Mouse (Mus musculus) MEL (cell line): ENCODE data around the gene Pck1. TPM values are rescaled to one million over a fixed set of nuclear protein-coding genes. Genes with fewer than 3 reads are reported as not detected.

Experiments
- DNase-seq: peaks from one replicate; pipeline ENCODE4 v3.0.0; 2011; ENCODE audit warnings: low read depth, low spot score
- H3K27ac ChIP-seq: 2 replicates; pipeline ENCODE4 v1.5.1; 2012; ENCODE audit warnings: low read depth, mild to moderate bottlenecking, control low read depth, low read length, moderate library complexity; ENCODE audit not compliant: control insufficient read depth
- H3K27me3 ChIP-seq, 2 experiments: fragments of 150-350 bp in 1 of 2; sonication (generic) in 1 of 2; 2 replicates each; pipeline ENCODE4 v1.6.1; 2012; ENCODE audit warnings: low read length in 2 of 2, mild to moderate bottlenecking in 2 of 2, improper control_type of control experiment in 1 of 2, moderate library complexity in 1 of 2; ENCODE audit not compliant: insufficient read depth in 2 of 2, control insufficient read depth in 1 of 2
- H3K36me3 ChIP-seq, 2 experiments: 2 replicates each; pipeline ENCODE4 v1.6.1; 2012 to 2014; ENCODE audit warnings: low read length in 2 of 2, improper control_type of control experiment in 1 of 2, inconsistent platforms in 1 of 2, mild to moderate bottlenecking in 1 of 2; ENCODE audit not compliant: insufficient read depth in 2 of 2, control insufficient read depth in 1 of 2
- H3K4me1 ChIP-seq, 2 experiments: fragments of 150-350 bp in 1 of 2; sonication (generic) in 1 of 2; 2 replicates each; pipeline ENCODE4 v1.6.1; 2012; ENCODE audit warnings: low read length in 2 of 2, improper control_type of control experiment in 1 of 2, mild to moderate bottlenecking in 1 of 2; ENCODE audit not compliant: insufficient read depth in 2 of 2, control insufficient read depth in 1 of 2
- H3K4me3 ChIP-seq, 2 experiments: fragments of 150-350 bp in 1 of 2; sonication (generic) in 1 of 2; 2 replicates each; pipeline ENCODE4 v1.5.1; 2012; ENCODE audit warnings: low read depth in 2 of 2, low read length in 2 of 2, mild to moderate bottlenecking in 2 of 2, moderate library complexity in 2 of 2, control low read depth in 1 of 2, improper control_type of control experiment in 1 of 2; ENCODE audit not compliant: control insufficient read depth in 1 of 2, insufficient read depth in 1 of 2
- H3K79me2 ChIP-seq: 2 replicates; pipeline ENCODE4 v1.6.1; 2012; ENCODE audit warnings: mild to moderate bottlenecking, low read length, moderate library complexity; ENCODE audit not compliant: control insufficient read depth, poor library complexity, insufficient read depth
- H3K9ac ChIP-seq: 2 replicates; pipeline ENCODE4 v1.6.1; 2012; ENCODE audit warnings: low read depth, mild to moderate bottlenecking, control low read depth, low read length, moderate library complexity; ENCODE audit not compliant: control insufficient read depth, poor library complexity, severe bottlenecking
- H3K9me3 ChIP-seq: fragments of 150-350 bp; sonication (generic); replicated peaks from 2 replicates; pipeline ENCODE4 v1.6.1; 2012; ENCODE audit warnings: mild to moderate bottlenecking, low read length, improper control_type of control experiment, moderate library complexity; ENCODE audit not compliant: insufficient read depth
- CHD1 ChIP-seq: IDR thresholded peaks from 2 replicates; pipeline ENCODE4 v1.6.1; 2012; ENCODE audit warnings: low read depth, mild to moderate bottlenecking, inconsistent platforms, low read length, improper control_type of control experiment
- CHD2 ChIP-seq: IDR thresholded peaks from 2 replicates; pipeline ENCODE4 v1.6.1; 2011; ENCODE audit warnings: low read length, improper control_type of control experiment
- CTCF ChIP-seq, 3 experiments: IDR thresholded peaks in 2 of 3; conservative IDR thresholded peaks in 1 of 3; 2 replicates each; pipeline ENCODE4 v1.5.1; 2011 to 2012; ENCODE audit warnings: low read length in 3 of 3, low read depth in 2 of 3, mild to moderate bottlenecking in 2 of 3, improper control_type of control experiment in 1 of 3, inconsistent platforms in 1 of 3, mixed read lengths in 1 of 3, moderate library complexity in 1 of 3; ENCODE audit not compliant: control insufficient read depth in 1 of 3, insufficient read depth in 1 of 3, poor library complexity in 1 of 3, severe bottlenecking in 1 of 3
- E2F4 ChIP-seq: IDR thresholded peaks from 2 replicates; pipeline ENCODE4 v1.6.1; 2011; ENCODE audit warnings: low read depth, low read length, improper control_type of control experiment, borderline replicate concordance
- ELF1 ChIP-seq: IDR thresholded peaks from 2 replicates; pipeline ENCODE4 v1.6.1; 2014; ENCODE audit warnings: low read depth, mild to moderate bottlenecking, inconsistent platforms, low read length, improper control_type of control experiment, moderate library complexity
- ETS1 ChIP-seq: IDR thresholded peaks from 2 replicates; pipeline ENCODE4 v1.6.1; 2012; ENCODE audit warnings: low read depth, mild to moderate bottlenecking, inconsistent platforms, low read length, improper control_type of control experiment, moderate library complexity
- GABPA ChIP-seq: IDR thresholded peaks from 2 replicates; pipeline ENCODE4 v1.6.1; 2012; ENCODE audit warnings: low read depth, mild to moderate bottlenecking, inconsistent platforms, low read length, improper control_type of control experiment, moderate library complexity
- KAT2A ChIP-seq: conservative IDR thresholded peaks from 2 replicates; pipeline ENCODE4 v1.6.1; 2012; ENCODE audit warnings: low read depth, low read length, improper control_type of control experiment, inconsistent platforms
- MAX ChIP-seq: IDR thresholded peaks from 2 replicates; pipeline ENCODE4 v1.6.1; 2011; ENCODE audit warnings: low read length, improper control_type of control experiment
- MXI1 ChIP-seq: IDR thresholded peaks from 2 replicates; pipeline ENCODE4 v1.6.1; 2011; ENCODE audit warnings: mild to moderate bottlenecking, low read depth, low read length, improper control_type of control experiment
- MYB ChIP-seq: IDR thresholded peaks from 2 replicates; pipeline ENCODE4 v1.6.1; 2011; ENCODE audit warnings: mild to moderate bottlenecking, low read depth, low read length, improper control_type of control experiment
- MYC ChIP-seq: IDR thresholded peaks from 2 replicates; pipeline ENCODE4 v1.6.1; 2011; ENCODE audit warnings: low read depth, mild to moderate bottlenecking, low read length, improper control_type of control experiment, moderate library complexity
- NRF1 ChIP-seq: IDR thresholded peaks from 2 replicates; pipeline ENCODE4 v1.6.1; 2014; ENCODE audit warnings: low read depth, mild to moderate bottlenecking, inconsistent platforms, low read length, improper control_type of control experiment, moderate library complexity; ENCODE audit not compliant: poor library complexity, insufficient read depth, severe bottlenecking
- POLR2A ChIP-seq, 2 experiments: IDR thresholded peaks; 2 replicates each; pipeline ENCODE4 v1.6.1; 2011 to 2012; ENCODE audit warnings: low read length in 2 of 2, mild to moderate bottlenecking in 2 of 2, control low read depth in 1 of 2, improper control_type of control experiment in 1 of 2, low read depth in 1 of 2, moderate library complexity in 1 of 2; ENCODE audit not compliant: control insufficient read depth in 1 of 2, insufficient read depth in 1 of 2, poor library complexity in 1 of 2
- POLR2AphosphoS5 ChIP-seq: IDR thresholded peaks from 2 replicates; pipeline ENCODE4 v1.6.1; 2012; ENCODE audit warnings: low read depth, borderline replicate concordance, mild to moderate bottlenecking, inconsistent platforms, low read length, moderate library complexity, mixed read lengths
- RCOR1 ChIP-seq: IDR thresholded peaks from 2 replicates; pipeline ENCODE4 v1.6.1; 2012; ENCODE audit warnings: low read depth, mild to moderate bottlenecking, inconsistent platforms, low read length, improper control_type of control experiment
- SMC3 ChIP-seq: IDR thresholded peaks from 2 replicates; pipeline ENCODE4 v1.6.1; 2011; ENCODE audit warnings: low read depth, low read length, improper control_type of control experiment
- TCF12 ChIP-seq: IDR thresholded peaks from 2 replicates; pipeline ENCODE4 v1.6.1; 2014; ENCODE audit warnings: low read depth, mild to moderate bottlenecking, inconsistent platforms, low read length, improper control_type of control experiment, moderate library complexity
- USF2 ChIP-seq, 2 experiments: IDR thresholded peaks; 2 replicates each; pipeline ENCODE4 v1.6.1; 2011 to 2012; ENCODE audit warnings: improper control_type of control experiment in 2 of 2, low read length in 2 of 2, borderline replicate concordance in 1 of 2, inconsistent platforms in 1 of 2, low read depth in 1 of 2, mild to moderate bottlenecking in 1 of 2; ENCODE audit not compliant: insufficient read depth in 1 of 2
- ZC3H11A ChIP-seq: IDR thresholded peaks from 2 replicates; pipeline ENCODE4 v1.6.1; 2012; ENCODE audit warnings: low read depth, mild to moderate bottlenecking, inconsistent platforms, low read length, improper control_type of control experiment
- ZKSCAN1 ChIP-seq: IDR thresholded peaks from 2 replicates; pipeline ENCODE4 v1.6.1; 2012; ENCODE audit warnings: low read depth, mild to moderate bottlenecking, inconsistent platforms, low read length, improper control_type of control experiment, moderate library complexity
- ZMIZ1 ChIP-seq: IDR thresholded peaks from 2 replicates; pipeline ENCODE4 v1.6.1; 2012; ENCODE audit warnings: low read depth, mild to moderate bottlenecking, inconsistent platforms, low read length, improper control_type of control experiment, moderate library complexity
- ZNF384 ChIP-seq: IDR thresholded peaks from 2 replicates; pipeline ENCODE4 v1.6.1; 2012; ENCODE audit warnings: low read depth, mild to moderate bottlenecking, inconsistent platforms, low read length, improper control_type of control experiment
- polyA plus RNA-seq, 2 experiments: library from polyadenylated mRNA; stranded (reverse) in 1 of 2; unstranded in 1 of 2; fragments of >175 nt in 1 of 2; fragments of >200 nt in 1 of 2; gene quantifications; 2 replicates each; pipeline versions ENCODE4 v1.2.1 to v1.2.4; 2012; ENCODE audit warnings: low replicate concordance in 2 of 2, low read depth in 1 of 2; ENCODE audit not compliant: insufficient read length in 2 of 2, insufficient read depth in 1 of 2, missing spikeins in 1 of 2
- total RNA-seq: library from RNA; depleted of rRNA; stranded (reverse); fragments of 300-350 nt; gene quantifications from 2 replicates; pipeline ENCODE4 v1.2.3, GENCODE M21; 2012

Pck1 gene
- total and polyA plus RNA-seq, 3 experiments, result not detected

GRCm38 (mm10) chr2:173177481-173177880 lies 24.6 kb downstream of the Pck1 start:
- Histone ChIP-seq H3K9ac (no peak overlapping the region), H3K27ac (no peak overlapping the region), H3K4me3 (no peak overlapping the region), H3K79me2 (no peaks in the 10 kb centered on the region), H3K9me3 (no peaks in the 10 kb centered on the region), H3K4me1 (no peaks in the 10 kb centered on the region), H3K27me3 (no peaks in the 10 kb centered on the region), H3K36me3 (no peaks in the 10 kb centered on the region)
- no peak for DNase-seq
- no peak for TF ChIP-seq ZC3H11A
- TF ChIP-seq ZMIZ1, result no peak
- TF ChIP-seq MYC, result no peak
- no peak for TF ChIP-seq SMC3
- TF ChIP-seq CHD2, result no peak
- no peak for TF ChIP-seq ELF1
- TF ChIP-seq RCOR1, result no peak
- no peak for TF ChIP-seq CTCF (IDR thresholded peaks at IDR 0.05 in 2 of 3, conservative IDR thresholded peaks at IDR 0.05 in 1 of 3; ENCODE audit: control insufficient read depth in 1 of 3, insufficient read depth in 1 of 3, low read depth in 2 of 3, low read length in 3 of 3, poor library complexity in 1 of 3, severe bottlenecking in 1 of 3)
- no peak for TF ChIP-seq NRF1
- TF ChIP-seq MAX, result no peak
- TF ChIP-seq E2F4, result no peak
- no peak for TF ChIP-seq ETS1
- TF ChIP-seq USF2 (IDR thresholded peaks at IDR 0.05; ENCODE audit: borderline replicate concordance in 1 of 2, insufficient read depth in 1 of 2, low read depth in 1 of 2, low read length in 2 of 2), result no peak
- TF ChIP-seq MYB, result no peak
- TF ChIP-seq TCF12, result no peak
- TF ChIP-seq ZKSCAN1, result no peak
- no peak for TF ChIP-seq KAT2A
- no peak for TF ChIP-seq POLR2AphosphoS5
- TF ChIP-seq CHD1, result no peak

- DNase-seq, result no peak
- H3K27me3 ChIP-seq, result no peaks in the 10 kb centered on the region
These were observed 25.1 kb downstream of the Pck1 start for GRCm38 (mm10) chr2:173177951-173178350.

More at GRCm38 (mm10) chr2:173177951-173178350, 25.1 kb downstream of the Pck1 start:
- H3K4me1 ChIP-seq, result no peaks in the 10 kb centered on the region
- H3K9me3 ChIP-seq, result no peaks in the 10 kb centered on the region
- TF ChIP-seq CHD1, result no peak
- TF ChIP-seq ZNF384, result no peak
- TF ChIP-seq MXI1, result no peak
- TF ChIP-seq ZC3H11A, result no peak
- no peak for TF ChIP-seq GABPA
- no peak for TF ChIP-seq POLR2A (IDR thresholded peaks at IDR 0.05; ENCODE audit: control insufficient read depth in 1 of 2, insufficient read depth in 1 of 2, low read depth in 1 of 2, low read length in 2 of 2, poor library complexity in 1 of 2)
- TF ChIP-seq CTCF (IDR thresholded peaks at IDR 0.05 in 2 of 3, conservative IDR thresholded peaks at IDR 0.05 in 1 of 3; ENCODE audit: control insufficient read depth in 1 of 3, insufficient read depth in 1 of 3, low read depth in 2 of 3, low read length in 3 of 3, poor library complexity in 1 of 3, severe bottlenecking in 1 of 3), result no peak
- no peaks in the 10 kb centered on the region for H3K36me3 ChIP-seq
- H3K79me2 ChIP-seq, result no peaks in the 10 kb centered on the region
- no peak overlapping the region for H3K4me3 ChIP-seq
- no peak overlapping the region for H3K27ac ChIP-seq
- H3K9ac ChIP-seq, result no peak overlapping the region
